Mouse (Mus musculus) kidney, adult 2 months (tissue): ENCODE measurements around the gene Dapk1.

Source experiments
- CTCF ChIP-seq: fragments of 200-500 bp; conservative IDR thresholded peaks from 2 replicates; pipeline ENCODE4 v1.5.1; 2011; ENCODE audit warnings: low read depth, mild to moderate bottlenecking, control low read depth, low read length, moderate library complexity, mixed read lengths; ENCODE audit not compliant: insufficient read depth, insufficient read length
- POLR2A ChIP-seq: fragments of 200-500 bp; IDR thresholded peaks from one replicate; pipeline ENCODE4 v1.6.1; 2011; ENCODE audit warnings: low read depth, low read length, control low read depth

DNA sequence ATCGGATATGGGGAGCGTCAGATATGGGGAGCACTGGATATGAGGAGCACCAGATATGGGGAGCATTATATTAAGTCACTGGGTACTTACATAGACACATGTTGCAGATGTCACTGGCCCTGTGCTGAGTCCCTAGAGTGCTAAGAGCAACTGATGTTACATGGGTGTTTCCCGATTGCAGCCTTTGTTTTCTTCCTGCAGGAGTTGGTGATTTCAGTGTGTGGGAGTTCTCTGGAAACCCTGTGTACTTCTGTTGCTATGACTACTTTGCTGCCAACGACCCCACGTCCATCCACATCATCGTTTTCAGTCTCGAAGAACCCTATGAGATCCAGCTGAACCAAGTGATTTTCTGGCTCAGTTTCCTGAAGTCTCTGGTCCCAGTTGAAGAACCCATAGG lies 149.2 kb downstream of the Dapk1 start:
- TF ChIP-seq CTCF (no peak), POLR2A (no peak)
